Mouse (Mus musculus) heart, postnatal 36 days (tissue): ENCODE results near the gene Tspan3. TPM values are rescaled to one million over a fixed set of nuclear protein-coding genes. Genes with fewer than 3 reads are reported as not detected.
A peak's percentile ranks its signal among the peaks of the same experiment; 100 is the strongest.

Source experiments
- DNase-seq, 2 experiments: peaks; one replicate each; pipeline ENCODE4 v3.0.0; 2021 to 2022
- intact Hi-C: fragments of 180-260 bp; cut with DNase I; formaldehyde crosslinking; loops from one replicate; pipeline ENCODE4 v1.15.1; 2025
- total RNA-seq, 2 experiments: library from RNA; stranded (reverse); gene quantifications; 2 replicates each; pipeline ENCODE4 v1.2.3; 2021

The Tspan3 gene
- total RNA-seq, 2 experiments from 2014 or later, result 183 to 184 TPM

DNA sequence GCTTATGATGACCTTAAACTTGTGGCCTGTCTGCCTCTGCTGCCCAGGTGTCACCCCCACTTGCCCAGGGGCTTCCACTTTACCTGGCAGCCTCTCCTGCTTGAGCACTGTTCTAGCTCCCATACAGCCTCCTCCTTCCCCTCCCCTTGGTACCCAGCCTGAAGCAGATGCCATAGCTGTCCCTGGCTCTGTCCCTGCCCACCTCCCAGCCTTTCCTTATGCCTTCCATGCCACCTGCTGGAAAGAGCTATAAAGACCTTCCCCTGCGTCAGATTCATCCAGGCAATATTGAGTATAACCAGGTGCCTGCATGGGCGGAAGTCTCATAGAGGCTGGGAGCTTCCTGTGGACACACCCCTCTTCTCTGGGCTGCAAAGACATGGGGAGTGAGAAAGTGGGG, 45.6 kb downstream of the Tspan3 start:
- DNase-seq, result no peak
- intact Hi-C loops, result loop anchor here (2.0 to 5.0 kb wide), 2 partner anchors 42 to 95 kb away; no protein-coding TSS in a partner anchor

- peak; percentile 60 to 78 for DNase-seq
- intact Hi-C loops, result loop anchor here (1.0 to 5.0 kb wide), 3 partner anchors 41 to 435 kb away; no protein-coding TSS in a partner anchor
These were observed 46.7 kb downstream of the Tspan3 start for GRCm38 (mm10) chr9:56118582-56118981.

GRCm38 (mm10) chr9:56118091-56118490, 47.2 kb downstream of the Tspan3 start:
- DNase-seq, result no peak
- intact Hi-C loops, result loop anchor here (1.0 to 5.0 kb wide), 3 partner anchors 41 to 435 kb away; no protein-coding TSS in a partner anchor

DNA sequence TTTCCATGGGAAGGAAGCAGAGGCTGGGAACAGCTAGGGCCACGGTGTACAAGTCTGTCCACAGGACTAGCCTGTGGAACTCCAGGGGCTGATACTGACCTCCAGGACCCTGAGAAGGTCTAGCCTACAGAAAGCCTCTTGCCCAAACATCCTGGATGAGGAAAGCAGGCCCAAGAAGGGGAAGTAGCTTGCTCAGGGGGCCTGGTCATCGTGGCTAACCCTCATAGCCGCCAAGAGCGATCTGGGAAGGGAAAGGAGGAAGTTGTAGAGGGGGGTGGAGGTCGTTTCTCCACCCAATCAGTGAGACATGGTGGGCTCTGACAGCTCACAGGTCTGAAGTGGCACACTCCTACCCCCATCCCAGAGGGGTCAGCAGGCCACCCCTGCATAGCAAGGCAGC, 57.1 kb downstream of the Tspan3 start:
- no peak for DNase-seq

DNA sequence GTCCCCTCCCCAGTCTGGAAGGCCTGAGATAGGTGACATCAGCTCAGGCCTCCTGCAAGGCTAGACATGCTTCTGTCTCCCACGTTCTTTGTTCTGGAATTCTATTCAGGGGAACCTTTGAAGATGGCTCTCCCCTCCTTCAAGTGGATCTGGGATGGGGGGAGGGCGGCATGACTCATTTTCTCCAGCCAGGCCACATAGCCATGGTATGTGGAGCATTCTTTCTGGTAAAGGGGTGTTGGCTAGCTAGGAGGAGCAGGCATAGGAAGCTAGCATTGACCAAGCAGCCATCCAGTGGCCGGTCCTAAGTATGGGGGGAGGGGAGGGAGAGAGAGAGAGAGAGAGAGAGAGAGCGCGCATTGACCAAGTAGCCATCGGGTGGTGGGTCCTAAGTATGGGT, 57.8 kb downstream of the Tspan3 start:
- intact Hi-C loops, result no loop called here
- DNase-seq, result no peak

More for the DNA sequence above, 57.1 kb downstream of the Tspan3 start:
- intact Hi-C loops, result no loop called here

DNA sequence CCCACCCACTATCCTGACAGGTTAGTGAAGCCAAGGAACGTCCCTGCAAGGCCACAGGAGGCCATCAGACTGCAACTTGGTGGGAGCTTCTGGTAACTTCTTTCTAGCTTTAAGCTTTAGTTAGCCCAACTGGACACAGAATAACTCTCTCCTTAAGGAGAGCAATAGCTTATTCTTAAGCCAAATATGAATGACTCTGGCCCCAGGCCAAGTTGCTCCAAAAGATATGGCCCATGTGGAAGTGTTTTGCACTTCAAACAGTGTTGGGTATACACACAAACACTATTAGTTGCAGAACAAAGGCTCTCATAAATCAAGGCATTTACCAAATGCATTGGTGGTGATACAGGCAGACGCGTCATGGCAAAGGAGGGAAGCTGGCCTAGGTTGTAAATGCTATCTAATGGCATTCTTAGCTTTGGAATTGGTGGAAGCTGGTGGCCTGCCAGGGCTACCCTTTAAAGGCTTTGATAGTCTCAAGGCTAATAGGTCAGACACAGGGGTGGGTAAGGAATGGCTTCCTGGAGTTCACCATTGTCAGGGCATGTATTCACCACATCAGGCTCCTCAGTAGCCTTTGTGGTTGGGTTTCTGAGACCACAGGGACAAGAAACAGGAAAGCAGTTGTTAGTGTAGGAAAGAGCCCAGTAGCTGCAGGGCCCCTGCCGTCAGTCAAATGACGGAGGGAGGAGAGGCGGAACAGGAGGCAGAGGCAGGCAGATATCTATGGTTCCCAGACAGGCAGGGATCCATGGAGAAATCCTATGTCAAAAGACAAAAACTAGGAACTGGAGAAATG, 58.8 kb downstream of the Tspan3 start:
- no peak for DNase-seq
- intact Hi-C loops, result no loop called here

- no peak for DNase-seq
- intact Hi-C loops, result no loop called here
These were observed 60.4 kb downstream of the Tspan3 start for GRCm38 (mm10) chr9:56104921-56105320.

- DNase-seq, result no peak
- intact Hi-C loops, result no loop called here
These were observed 64.3 kb downstream of the Tspan3 start for GRCm38 (mm10) chr9:56101022-56101421.

DNA sequence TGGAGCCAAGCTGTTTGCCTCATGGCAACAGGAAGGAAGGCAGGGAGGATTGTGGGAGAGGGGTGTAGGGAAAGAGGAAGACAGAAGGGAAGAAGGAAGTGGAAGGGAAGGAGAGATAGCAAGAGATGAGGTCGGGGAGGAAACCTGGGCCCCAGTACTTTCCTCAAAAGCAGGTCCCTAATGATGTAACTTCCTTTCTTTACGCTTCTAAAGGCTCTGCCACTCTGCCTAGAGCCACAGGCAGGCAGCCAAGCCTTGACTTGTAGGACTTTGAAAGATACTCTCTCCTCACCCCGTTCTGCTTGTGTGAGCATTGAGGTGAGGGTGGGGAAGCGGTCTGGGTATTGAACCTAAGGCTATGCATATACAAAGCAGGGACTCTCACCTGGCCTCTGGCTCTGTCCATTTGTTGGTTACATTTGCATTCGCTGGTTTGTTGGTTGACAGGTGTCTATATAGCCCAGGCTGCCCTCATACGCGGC, 65.2 kb downstream of the Tspan3 start:
- no peak for DNase-seq
- intact Hi-C loops, result no loop called here

DNA sequence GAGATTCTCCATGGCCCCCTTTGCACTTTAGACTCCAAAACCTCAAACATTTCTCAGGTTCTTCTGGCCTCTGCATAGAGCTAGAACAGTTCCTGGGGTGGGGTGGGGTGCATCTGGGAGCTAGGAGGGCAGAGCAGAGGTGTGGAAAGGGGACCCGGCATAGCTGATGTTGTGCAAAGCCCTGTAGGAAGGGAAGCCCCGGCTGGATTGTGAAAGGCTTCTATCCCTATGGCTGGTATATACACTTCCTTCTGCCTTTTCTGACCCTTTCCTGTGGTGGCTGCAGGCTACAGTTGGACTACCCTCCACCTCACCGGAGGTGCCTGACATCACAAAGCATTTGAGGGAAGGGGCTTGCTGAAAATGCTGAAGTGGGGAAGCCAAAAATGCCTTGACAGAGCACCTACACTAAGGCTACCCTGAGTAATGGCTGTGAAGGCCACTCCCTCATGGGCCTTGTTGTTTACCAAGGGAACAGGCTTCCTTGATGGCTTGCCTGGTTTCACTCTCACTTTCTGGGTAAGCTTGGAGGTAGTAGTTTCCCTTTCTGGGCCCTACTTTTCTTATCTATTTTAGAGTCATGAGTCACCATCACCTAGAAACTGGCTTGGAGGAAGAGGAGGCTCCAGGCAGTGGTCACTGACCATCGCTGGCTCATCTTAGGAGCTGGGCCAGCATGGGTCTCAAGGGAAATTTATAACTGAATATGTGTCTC, 67.5 kb downstream of the Tspan3 start:
- intact Hi-C loops, result no loop called here
- DNase-seq, result no peak

DNA sequence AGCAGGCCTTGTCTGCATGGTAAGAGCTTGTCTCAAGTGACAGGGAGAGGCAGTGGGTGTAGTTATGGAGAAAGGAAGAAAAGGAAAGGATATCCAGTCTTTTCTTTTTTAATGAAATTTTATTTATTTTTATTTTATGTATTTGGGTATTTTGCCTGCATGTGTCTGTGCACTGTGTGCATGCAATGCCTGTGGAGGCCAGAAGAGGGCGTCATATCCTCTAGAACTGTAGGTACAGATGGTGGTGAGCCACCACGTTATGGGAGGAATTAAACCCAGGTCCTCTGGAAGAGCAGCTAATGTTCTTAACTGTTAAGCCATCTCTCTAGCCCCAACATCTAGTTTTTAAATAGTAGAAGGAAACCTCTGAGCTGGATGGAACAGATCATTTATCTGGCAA, 73.2 kb downstream of the Tspan3 start:
- intact Hi-C loops, result no loop called here
- DNase-seq, result no peak

DNA sequence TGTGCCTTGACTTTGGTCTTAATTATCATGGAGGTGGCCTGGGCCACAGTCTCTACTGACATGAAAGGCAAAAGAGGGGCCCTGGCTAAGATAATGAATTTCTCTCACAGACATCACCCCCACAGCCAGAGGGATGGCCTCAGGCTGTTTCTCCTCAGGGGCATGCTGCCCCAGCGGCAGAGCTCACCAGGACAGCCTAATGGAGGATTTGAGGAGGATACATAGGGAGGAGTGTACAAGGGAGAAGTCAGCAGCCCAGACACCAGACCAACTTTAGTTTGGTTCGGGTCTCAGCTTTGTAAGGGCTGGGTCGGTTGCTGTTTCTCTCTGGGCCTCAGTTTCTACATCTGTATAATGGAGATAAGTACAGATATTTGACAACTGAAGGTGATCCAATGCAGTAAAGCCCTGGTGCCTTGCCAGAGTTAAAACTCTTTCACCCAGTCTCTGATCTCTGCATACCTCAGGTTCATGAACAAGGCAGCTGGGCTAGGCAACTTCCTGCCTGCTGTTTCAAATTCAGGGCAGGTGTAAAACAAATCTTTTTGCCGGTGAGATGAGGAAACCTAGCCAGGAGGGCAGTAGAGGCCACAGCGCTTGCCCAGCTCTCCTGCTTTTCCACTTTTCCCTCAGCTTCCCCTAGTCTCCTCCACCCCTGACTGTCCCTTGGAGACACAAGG, 74.6 kb downstream of the Tspan3 start:
- intact Hi-C loops, result no loop called here

DNA sequence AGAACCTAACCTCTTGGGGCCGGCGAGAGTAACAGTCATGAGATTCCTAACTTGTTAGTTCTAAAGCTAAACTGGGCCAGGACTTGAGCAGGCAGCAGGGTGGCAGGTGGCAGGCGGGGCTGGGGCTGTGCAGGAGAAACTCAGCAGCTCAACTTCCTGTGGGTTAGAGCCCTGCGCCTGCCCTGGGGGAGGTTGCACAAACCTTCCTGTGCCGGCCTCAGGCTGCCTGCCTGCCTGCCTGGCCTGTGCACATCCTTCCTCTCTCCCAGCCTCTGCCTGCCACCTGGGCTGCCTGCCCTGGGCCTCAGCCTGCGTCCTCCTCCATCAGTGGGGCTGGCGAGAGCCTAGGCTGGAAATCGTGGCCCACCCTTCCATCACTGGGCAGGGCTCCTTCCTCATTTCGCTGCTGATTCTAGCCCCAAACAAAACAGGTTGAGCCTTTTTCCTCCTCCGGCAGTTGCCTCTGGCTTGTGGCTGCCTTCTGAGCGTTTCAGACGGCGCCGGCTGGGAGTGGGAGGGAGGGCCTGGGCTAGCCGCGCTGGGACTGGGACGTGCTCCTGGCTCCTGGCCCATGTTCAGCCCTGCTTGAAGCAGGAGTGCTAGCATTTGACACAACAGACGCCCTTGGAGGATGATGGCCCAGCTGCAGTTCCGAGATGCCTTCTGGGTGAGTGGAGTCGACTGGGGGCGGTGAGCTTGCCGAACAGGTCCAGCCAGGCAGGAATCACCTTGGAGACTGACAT, 75.3 kb downstream of the Tspan3 start, which contains the start of gene Pstpip1:
TSS of gene Pstpip1 (plus strand) at position 185 of the 743 bp plus-strand sequence.
- DNase-seq, result peak; percentile 73 to 75
- intact Hi-C loops, result no loop called here

More for the DNA sequence above, 74.6 kb downstream of the Tspan3 start:
- DNase-seq, result no peak

DNA sequence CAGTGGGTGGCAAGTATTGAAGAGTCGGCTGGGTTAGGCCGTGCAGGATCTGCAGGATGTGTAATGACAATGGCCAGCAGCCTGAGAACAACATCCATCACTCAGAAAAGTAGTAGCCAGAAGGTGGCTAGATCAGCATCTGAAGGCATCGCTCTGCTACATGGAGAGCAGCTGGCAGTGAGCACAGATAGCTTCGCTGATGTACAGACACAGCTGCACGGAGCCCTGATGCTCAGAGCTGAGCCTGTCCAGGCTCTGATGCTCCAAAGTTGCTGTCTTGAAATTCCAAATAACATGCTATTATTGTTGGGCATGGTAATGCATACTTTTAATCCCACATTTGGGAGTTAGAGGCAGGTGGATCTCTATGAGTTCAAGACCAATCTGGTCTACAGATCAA, 78.8 kb downstream of the Tspan3 start:
- no peak for DNase-seq
- intact Hi-C loops, result no loop called here

Other genes with a start within 250 kb of the Tspan3 start
- gene Scaper, start 227.4 kb downstream of the Tspan3 start, total RNA-seq, result 10 to 100 TPM; 16.8 to 17.3 TPM
- not detected for gene 4930563M21Rik, start 154.9 kb downstream of the Tspan3 start, total RNA-seq
- gene Rcn2, start 123.6 kb downstream of the Tspan3 start, total RNA-seq, result 10 to 100 TPM; 26.7 to 29.1 TPM
- 1 to 10 TPM; 1.1 TPM for gene Pstpip1, start 75.5 kb downstream of the Tspan3 start, total RNA-seq